Comparison of ENCODE assay signal across 26 mouse cellular contexts in the genomic region with DNA sequence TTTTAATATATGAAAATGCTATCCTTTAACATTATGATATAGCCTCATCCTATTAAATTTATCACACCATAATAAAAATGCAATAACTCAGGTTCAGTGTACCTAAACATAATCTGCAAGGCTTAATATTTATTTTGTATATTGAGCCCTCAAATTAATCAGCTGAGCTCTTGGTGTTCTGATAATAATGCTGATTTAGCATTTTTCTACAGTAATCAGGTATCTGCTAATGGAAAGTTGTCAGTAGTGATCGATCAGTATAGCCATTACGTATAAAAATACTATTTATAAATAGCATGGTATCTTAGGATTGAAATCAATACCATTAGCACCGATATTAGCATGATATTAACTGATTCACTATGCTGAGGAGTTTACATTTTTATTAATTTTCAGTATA. TPM values are rescaled to one million over a fixed set of nuclear protein-coding genes. Genes with fewer than 3 reads are reported as not detected.
DNase-seq lines count a peak whose midpoint lies in the region; ATAC-seq and TF ChIP-seq lines count a peak whose summit lies in the region.
"Had no signal": no experiment of that assay in that cellular context is flagged by ENCODE, and none has a peak within 500 bp of the region (broad histone marks: within the 10 kb centered on the region; RNA-seq: fewer than 3 reads in every experiment).

No protein-coding gene starts in this region.

- no peak overlapping the region for H3K4me2 ChIP-seq in CH12.LX (ENCODE audit: insufficient read depth, low read depth, poor library complexity, severe bottlenecking)
- no peak overlapping the region for H3K4me2 ChIP-seq in midbrain, postnatal 0 days (ENCODE audit: low read depth, low read length, poor library complexity, severe bottlenecking)

- in situ Hi-C loops in CH12.LX (cut with MboI; ENCODE audit: low pct_ligation_motif_present, low pct_unique_long_range_greater_than_20kb, low sequenced_read_pairs) = no loop called here
- in situ Hi-C loops in ES-E14 (cut with MboI; ENCODE audit: low sequenced_read_pairs in 2 of 2, unreplicated experiment in 2 of 2) = no loop called here

- dilution Hi-C loops in CH12.LX (cut with MboI; ENCODE audit: extremely low pct_ligation_motif_present, extremely low pct_unique_long_range_greater_than_20kb, low sequenced_read_pairs) = no loop called here

- H3K9ac ChIP-seq in CH12.LX (ENCODE audit: insufficient read depth, low read depth) (no peak overlapping the region), ES-E14 (ENCODE audit: insufficient read depth, low read depth, low read length, poor library complexity, severe bottlenecking) (no peak overlapping the region), MEL (ENCODE audit: control insufficient read depth, low read depth, low read length, poor library complexity, severe bottlenecking) (no peak overlapping the region)
- H3K9ac ChIP-seq in midbrain, postnatal 0 days (replicated peaks; ENCODE audit: low read length, poor library complexity, severe bottlenecking) = no peak overlapping the region

- no peak overlapping the region for H3K4me3 ChIP-seq in CH12.LX (replicated peaks in 1 of 3; ENCODE audit: low read depth in 2 of 3, low read length in 2 of 3, poor library complexity in 1 of 3)
- no peak overlapping the region for H3K4me3 ChIP-seq in ES-E14 (ENCODE audit: insufficient read depth in 1 of 2, low read depth in 1 of 2, low read length in 2 of 2, poor library complexity in 1 of 2, severe bottlenecking in 1 of 2)
- H3K4me3 ChIP-seq in MEL (ENCODE audit: control insufficient read depth in 1 of 2, insufficient read depth in 1 of 2, low read depth in 2 of 2, low read length in 2 of 2) = no peak overlapping the region
- H3K4me3 ChIP-seq in midbrain, postnatal 0 days (ENCODE audit: low read depth, low read length) = no peak overlapping the region

- H3K9me3 ChIP-seq in CH12.LX (replicated peaks; ENCODE audit: low read length) = peaks cover 3% of the 10 kb centered on the region
- no peaks in the 10 kb centered on the region for H3K9me3 ChIP-seq in ES-E14 (ENCODE audit: control insufficient read depth, insufficient read depth, low read depth, low read length)
- H3K9me3 ChIP-seq in MEL (replicated peaks; ENCODE audit: insufficient read depth, low read length) = no peaks in the 10 kb centered on the region
- no peaks in the 10 kb centered on the region for H3K9me3 ChIP-seq in midbrain, postnatal 0 days (ENCODE audit: low read length)
- H3K9me3 ChIP-seq: G1E had no signal

- ATAC-seq in midbrain, postnatal 0 days (ENCODE audit: low FRiP score) = no peak
- ATAC-seq: activated CD4-positive, CD25-positive, alpha-beta regulatory T cell, adult 4 months; CD4-positive, CD25-positive, alpha-beta regulatory T cell, adult 4 months; Patski had no signal

- H3K79me2 ChIP-seq in CH12.LX (replicated peaks; ENCODE audit: control insufficient read depth, extremely low read depth, insufficient read depth, poor library complexity, severe bottlenecking) (no peaks in the 10 kb centered on the region), MEL (ENCODE audit: control insufficient read depth, insufficient read depth, low read length, poor library complexity) (no peaks in the 10 kb centered on the region)

- no peak overlapping the region for H3K27ac ChIP-seq in CH12.LX (ENCODE audit: insufficient read depth, low read depth)
- H3K27ac ChIP-seq in ES-E14 (ENCODE audit: insufficient read depth, low read depth, low read length, poor library complexity, severe bottlenecking) = no peak overlapping the region
- H3K27ac ChIP-seq in MEL (ENCODE audit: control insufficient read depth, low read depth, low read length) = no peak overlapping the region
- no peak overlapping the region for H3K27ac ChIP-seq in midbrain, postnatal 0 days (ENCODE audit: low read depth, low read length)

- TF ChIP-seq RAD21 in CH12.LX (IDR thresholded peaks at IDR 0.05; ENCODE audit: low read depth, low read length) (no peak), MEL (IDR thresholded peaks at IDR 0.05; ENCODE audit: low read depth, low read length) (no peak)

- DNase-seq in CH12.LX (ENCODE audit: extremely low read depth) (no peak), ES-E14 (ENCODE audit: low read depth, low spot score) (no peak), MEL (ENCODE audit: low read depth, low spot score) (no peak)
- no peak for DNase-seq in midbrain, postnatal 0 days (ENCODE audit: low spot score)
- DNase-seq in lung, postnatal 10 days = no peak
- DNase-seq in right cerebral cortex, postnatal 10 days (ENCODE audit: low spot score in 2 of 2) = no peak
- DNase-seq: adrenal gland, adult 2 months; adrenal gland, adult 8-10 months; adrenal gland, postnatal 10 days; adrenal gland, postnatal 14 days; adrenal gland, postnatal 25 days; adrenal gland, postnatal 36 days; B cell, adult 2 months; cerebellum, adult 11 months; cerebellum, adult 11-12 months; cerebellum, adult 18-20 months; cerebellum, adult 2 months; cerebellum, adult 8-10 months; cerebellum, adult 9-10 months had no signal

- TF ChIP-seq POLR2A in CH12.LX (IDR thresholded peaks at IDR 0.05; ENCODE audit: low read depth, low read length) (no peak), MEL (IDR thresholded peaks at IDR 0.05; ENCODE audit: control insufficient read depth in 1 of 2, insufficient read depth in 1 of 2, low read depth in 1 of 2, low read length in 2 of 2, poor library complexity in 1 of 2) (no peak)

- no peak for TF ChIP-seq EP300 in CH12.LX (IDR thresholded peaks at IDR 0.05; ENCODE audit: low read length)
- no peak for TF ChIP-seq EP300 in MEL (IDR thresholded peaks at IDR 0.05; ENCODE audit: low read depth in 1 of 2, low read length in 2 of 2)

- TF ChIP-seq CTCF in CH12.LX (conservative IDR thresholded peaks at IDR 0.05 in 1 of 2, IDR thresholded peaks at IDR 0.05 in 1 of 2; ENCODE audit: low read depth in 2 of 2, low read length in 2 of 2) = no peak
- no peak for TF ChIP-seq CTCF in MEL (IDR thresholded peaks at IDR 0.05 in 2 of 3, conservative IDR thresholded peaks at IDR 0.05 in 1 of 3; ENCODE audit: control insufficient read depth in 1 of 3, insufficient read depth in 1 of 3, low read depth in 2 of 3, low read length in 3 of 3, poor library complexity in 1 of 3, severe bottlenecking in 1 of 3)
- no peak for TF ChIP-seq CTCF in midbrain, postnatal 0 days (IDR thresholded peaks at IDR 0.05)

- no peaks in the 10 kb centered on the region for H3K4me1 ChIP-seq in CH12.LX (ENCODE audit: control insufficient read depth in 1 of 2, insufficient read depth in 2 of 2)
- no peaks in the 10 kb centered on the region for H3K4me1 ChIP-seq in ES-E14 (ENCODE audit: control insufficient read depth in 2 of 2, insufficient read depth in 2 of 2, low read length in 2 of 2, poor library complexity in 1 of 2)
- H3K4me1 ChIP-seq in MEL (ENCODE audit: control insufficient read depth in 1 of 2, insufficient read depth in 2 of 2, low read length in 2 of 2) = no peaks in the 10 kb centered on the region
- no peaks in the 10 kb centered on the region for H3K4me1 ChIP-seq in midbrain, postnatal 0 days (ENCODE audit: insufficient read depth, low read length)

- H3K36me3 ChIP-seq in CH12.LX (replicated peaks in 1 of 2; ENCODE audit: control insufficient read depth in 1 of 2, insufficient read depth in 1 of 2, low read length in 1 of 2) (no peaks in the 10 kb centered on the region), ES-E14 (ENCODE audit: control insufficient read depth, insufficient read depth, low read length, poor library complexity, severe bottlenecking) (no peaks in the 10 kb centered on the region), MEL (ENCODE audit: control insufficient read depth in 1 of 2, insufficient read depth in 2 of 2, low read length in 2 of 2) (no peaks in the 10 kb centered on the region)
- no peaks in the 10 kb centered on the region for H3K36me3 ChIP-seq in midbrain, postnatal 0 days (ENCODE audit: insufficient read depth, low read length)
- H3K36me3 ChIP-seq: G1E had no signal

- H3K27me3 ChIP-seq in CH12.LX (replicated peaks) = no peaks in the 10 kb centered on the region
- H3K27me3 ChIP-seq in MEL (ENCODE audit: control insufficient read depth in 1 of 2, insufficient read depth in 2 of 2, low read length in 2 of 2) = no peaks in the 10 kb centered on the region
- no peaks in the 10 kb centered on the region for H3K27me3 ChIP-seq in midbrain, postnatal 0 days (ENCODE audit: insufficient read depth, low read length)
- H3K27me3 ChIP-seq: Patski had no signal

- 93% methylated on average over 3 of the region's 3 CpGs for WGBS in midbrain, postnatal 0 days

TF ChIP-seq in CH12.LX, 34 proteins besides CTCF, POLR2A, EP300 and RAD21:
- TF ChIP-seq MAFK (IDR thresholded peaks at IDR 0.05; ENCODE audit: insufficient replicate concordance, low read length) (peak; percentile 76), TBP (conservative IDR thresholded peaks at IDR 0.05; ENCODE audit: low read depth, low read length) (no peak), UBTF (IDR thresholded peaks at IDR 0.05; ENCODE audit: low read depth, low read length) (no peak)
TF ChIP-seq in CH12.LX: peak in this region for 1.

TF ChIP-seq in ES-E14, 5 proteins besides CTCF, POLR2A, EP300 and RAD21:
- TF ChIP-seq ZNF384 (IDR thresholded peaks at IDR 0.05; ENCODE audit: low read depth, low read length) = no peak
- TF ChIP-seq MAFK (IDR thresholded peaks at IDR 0.05; ENCODE audit: insufficient read depth, low read depth, low read length) = peak; percentile 86
- TF ChIP-seq CHD2 (IDR thresholded peaks at IDR 0.05; ENCODE audit: low read depth, low read length) = no peak
- TF ChIP-seq HCFC1 (IDR thresholded peaks at IDR 0.05; ENCODE audit: borderline replicate concordance, insufficient read depth, low read length) = no peak

TF ChIP-seq in MEL, 35 proteins besides CTCF, POLR2A, EP300 and RAD21:
- peak; percentile 43; the same call in 1 of the 2 replicates for TF ChIP-seq MAFK (IDR thresholded peaks at IDR 0.05; ENCODE audit: borderline replicate concordance, low read depth, low read length)
- no peak for TF ChIP-seq CHD1 (IDR thresholded peaks at IDR 0.05; ENCODE audit: low read depth, low read length)
- TF ChIP-seq MXI1 (IDR thresholded peaks at IDR 0.05; ENCODE audit: low read depth, low read length) = no peak
- TF ChIP-seq GABPA (IDR thresholded peaks at IDR 0.05; ENCODE audit: low read depth, low read length) = no peak
- no peak for TF ChIP-seq CHD2 (IDR thresholded peaks at IDR 0.05; ENCODE audit: low read length)
- no peak for TF ChIP-seq GATA1 (IDR thresholded peaks at IDR 0.05; ENCODE audit: low read depth, low read length)

RNA-seq across cellular contexts. Expression of a gene that starts 20.0 kb away (rescaled TPM):
- total RNA-seq in CH12.LX (2012; rRNA removed) (not detected in 2 replicates), CH12.LX (2014; rRNA removed) (not detected in 2 replicates), ES-E14 (2012; rRNA removed) (not detected in 2 replicates), MEL (2012; rRNA removed) (not detected in 2 replicates)
- polyA plus RNA-seq in CH12.LX (2012; ENCODE audit: insufficient read length, low read depth) (not detected in 2 replicates), MEL (2012; ENCODE audit: insufficient read depth in 1 of 2, insufficient read length in 2 of 2, low read depth in 1 of 2, low replicate concordance in 2 of 2, missing spikeins in 1 of 2) (not detected)
- 0.05 TPM in 1 of 2 replicates, not detected in the other for total RNA-seq in midbrain, postnatal 0 days (2014; rRNA removed)
- polyA plus RNA-seq in midbrain, postnatal 0 days (2015; fragmentation: Nextera tagmentation; extraction: Ambion mirVana) = not detected in 2 replicates
- total RNA-seq: adrenal gland, adult 18-20 months; adrenal gland, adult 2 months; adrenal gland, adult 8-10 months; adrenal gland, postnatal 14 days; adrenal gland, postnatal 25 days; adrenal gland, postnatal 36 days had no signal
- polyA plus RNA-seq: activated CD4-positive, CD25-positive, alpha-beta regulatory T cell, adult 4 months; adrenal gland, adult 2 months; brain, embryonic 14.5 days; C2C12; CD4-positive, CD25-positive, alpha-beta regulatory T cell, adult 4 months; cerebellum, adult 2 months; G1E; Patski had no signal
